Mouse (Mus musculus) G1E (cell line): ENCODE measurements around the gene Mtm1.

ENCODE experiments used
- CTCF ChIP-seq: IDR thresholded peaks from 2 replicates; pipeline ENCODE4 v1.5.1; 2012; ENCODE audit warnings: low read depth, low read length, inconsistent platforms, mixed read lengths
- GATA1 ChIP-seq: IDR thresholded peaks from 2 replicates; pipeline ENCODE4 v1.6.1; 2012; ENCODE audit warnings: borderline replicate concordance, low read length, inconsistent platforms, mixed read lengths
- GATA2 ChIP-seq: IDR thresholded peaks from 2 replicates; pipeline ENCODE4 v1.6.1; 2012; ENCODE audit warnings: low read depth, low read length, inconsistent platforms, borderline replicate concordance

GRCm38 (mm10) chrX:71364554-71364991, 154.0 kb downstream of the Mtm1 start, which contains the start of gene Mtmr1:
- TF ChIP-seq CTCF (no peak), GATA1 (no peak), GATA2 (no peak)
